Mouse (Mus musculus): Measurements from ENCODE around the gene Smok3c. TPM values are rescaled to one million over a fixed set of nuclear protein-coding genes. Genes with fewer than 3 reads are reported as not detected.

Gene Smok3c
- polyA plus RNA-seq, 1 experiment from 2014 or later: not detected

DNA sequence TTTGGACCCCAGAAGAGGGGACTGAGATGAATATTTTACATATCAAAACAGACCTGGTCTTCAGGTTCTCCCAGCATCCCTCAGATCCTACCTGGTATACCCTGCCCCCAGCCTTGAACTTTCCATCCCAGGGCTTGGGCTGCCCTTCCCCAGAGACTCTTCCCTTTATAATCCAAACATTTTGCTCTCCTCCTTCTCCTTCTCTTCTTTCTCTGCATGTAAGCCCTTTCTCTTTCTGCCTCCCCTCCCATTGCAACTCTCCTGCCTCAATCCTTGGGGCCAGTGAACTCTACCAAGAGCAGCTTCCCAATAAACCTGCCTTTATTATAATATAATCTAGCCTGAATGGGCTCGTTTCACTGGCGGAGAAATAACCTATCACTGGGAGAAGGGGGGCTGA, 30.9 kb downstream of the Smok3c start:
- peaks cover 34% of the 10 kb centered on the region for H3K4me1 ChIP-seq
- H3K9ac ChIP-seq: no peak overlapping the region
- H3K27me3 ChIP-seq (replicated peaks): no peaks in the 10 kb centered on the region
- no peak overlapping the region for H3K4me2 ChIP-seq
- H3K9me3 ChIP-seq: no peaks in the 10 kb centered on the region
- 0 out of 2 replicates have a peak, but pooled peaks cover 12% of the 10 kb centered on the region for H3K36me3 ChIP-seq (replicated peaks)
- no peak overlapping the region for H3K4me3 ChIP-seq
- no peak for ATAC-seq (replicated peaks)
- H3K27ac ChIP-seq: no peak overlapping the region
- 91% methylated on average over 2 of the region's 2 CpGs for WGBS

DNA sequence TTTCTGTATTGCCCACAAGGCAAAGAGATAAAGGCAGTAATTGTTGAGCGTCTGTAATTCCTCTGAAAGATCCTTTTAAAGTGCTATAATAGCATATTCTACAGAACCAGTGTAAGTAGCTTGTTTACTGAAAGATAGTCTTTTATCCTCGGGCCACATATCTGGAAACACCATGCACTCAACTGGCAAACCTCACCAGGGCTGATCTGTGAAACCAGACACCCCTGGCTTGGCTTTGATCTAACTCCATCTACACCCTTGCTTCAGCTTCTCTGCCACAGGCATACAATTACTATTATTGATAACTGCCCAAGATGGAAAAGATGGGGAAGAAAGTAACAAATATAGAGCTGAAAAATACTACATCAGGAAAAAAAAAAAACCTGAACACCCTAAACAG, 31.5 kb downstream of the Smok3c start:
- H3K4me1 ChIP-seq: peaks cover 37% of the 10 kb centered on the region
- no peaks in the 10 kb centered on the region for H3K9me3 ChIP-seq
- H3K27me3 ChIP-seq (replicated peaks): no peaks in the 10 kb centered on the region
- 65% methylated on average over 2 of the region's 2 CpGs for WGBS
- peak overlapping the region; percentile 77 for H3K4me2 ChIP-seq
- no peak overlapping the region for H3K27ac ChIP-seq
- H3K36me3 ChIP-seq (replicated peaks): 0 out of 2 replicates have a peak, but pooled peaks cover 12% of the 10 kb centered on the region
- ATAC-seq (replicated peaks): peak; percentile 59
- peak overlapping the region; percentile 98 for H3K4me3 ChIP-seq
- H3K9ac ChIP-seq: peak overlapping the region; percentile 13; the same call in 1 of the 2 replicates

DNA sequence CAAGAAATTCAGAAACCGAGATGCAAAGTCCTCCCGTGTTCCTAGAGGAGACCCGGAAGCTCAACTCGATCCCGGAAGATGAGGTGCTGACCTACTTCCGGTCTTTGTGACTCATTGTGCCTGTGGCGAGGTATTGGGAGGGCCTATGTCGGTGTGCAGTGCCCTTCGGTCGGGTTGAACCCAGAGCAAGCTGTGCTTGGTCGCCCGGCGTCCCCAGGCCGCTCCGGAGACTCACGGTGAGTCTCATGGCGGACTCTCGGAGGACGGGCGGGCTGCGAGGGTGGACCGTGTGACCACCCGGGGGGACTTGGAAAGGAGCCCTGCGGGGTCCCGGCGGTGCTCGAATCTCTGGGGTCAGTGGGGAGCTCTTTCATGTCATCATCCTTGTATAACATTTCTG, 32.0 kb downstream of the Smok3c start, which contains the start of gene Zkscan1:
TSS of gene Zkscan1 (plus strand) at position 89 of the 400 bp plus-strand sequence.
- H3K36me3 ChIP-seq (replicated peaks): 0 out of 2 replicates have a peak, but pooled peaks cover 12% of the 10 kb centered on the region
- H3K4me1 ChIP-seq: peaks cover 37% of the 10 kb centered on the region
- H3K4me3 ChIP-seq: peak within 1 kb of the TSS; percentile 98
- ATAC-seq (replicated peaks): peak; percentile 97
- WGBS: under 1% methylated on average over 27 of the region's 27 CpGs
- no peaks in the 10 kb centered on the region for H3K9me3 ChIP-seq
- H3K4me2 ChIP-seq: peak within 1 kb of the TSS; percentile 77
- H3K27me3 ChIP-seq (replicated peaks): no peaks in the 10 kb centered on the region
- H3K27ac ChIP-seq: peak within 1 kb of the TSS; percentile 92
- H3K9ac ChIP-seq: peak within 1 kb of the TSS; percentile 100

DNA sequence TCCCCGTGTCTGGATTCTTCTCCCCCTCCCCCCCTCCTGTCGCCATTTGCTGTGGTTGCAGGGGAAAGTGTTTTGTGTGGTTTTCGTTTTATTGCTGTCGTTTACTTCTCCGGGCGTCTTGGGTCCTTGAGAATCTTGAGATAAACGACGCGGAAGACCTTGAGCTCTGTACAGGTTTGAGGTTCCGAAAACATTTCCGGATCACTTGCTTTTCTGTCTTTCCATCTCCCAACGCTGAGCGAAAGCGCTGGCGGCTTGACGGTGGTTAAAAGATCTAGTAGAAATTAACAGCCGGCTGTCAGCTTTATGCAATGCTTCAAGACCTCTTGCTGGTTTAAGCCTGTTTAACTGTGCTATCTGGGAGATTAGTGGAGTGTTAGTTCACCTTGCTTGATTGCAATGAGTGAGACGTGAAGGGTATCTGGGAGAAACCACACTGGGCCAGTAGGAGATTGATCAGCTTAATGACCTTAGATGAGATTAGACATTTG, 32.5 kb downstream of the Smok3c start:
- ATAC-seq (replicated peaks): peak; percentile 40; the same call in 1 of the 2 replicates
- Histone ChIP-seq H3K27me3 (replicated peaks) (no peaks in the 10 kb centered on the region), H3K4me3 (peak overlapping the region; percentile 98), H3K9ac (peak overlapping the region; percentile 100), H3K27ac (peak overlapping the region; percentile 92), H3K9me3 (no peaks in the 10 kb centered on the region), H3K36me3 (replicated peaks) (0 out of 2 replicates have a peak, but pooled peaks cover 12% of the 10 kb centered on the region), H3K4me2 (peak overlapping the region; percentile 77), H3K4me1 (peaks cover 37% of the 10 kb centered on the region)
- under 1% methylated on average over 18 of the region's 18 CpGs for WGBS

DNA sequence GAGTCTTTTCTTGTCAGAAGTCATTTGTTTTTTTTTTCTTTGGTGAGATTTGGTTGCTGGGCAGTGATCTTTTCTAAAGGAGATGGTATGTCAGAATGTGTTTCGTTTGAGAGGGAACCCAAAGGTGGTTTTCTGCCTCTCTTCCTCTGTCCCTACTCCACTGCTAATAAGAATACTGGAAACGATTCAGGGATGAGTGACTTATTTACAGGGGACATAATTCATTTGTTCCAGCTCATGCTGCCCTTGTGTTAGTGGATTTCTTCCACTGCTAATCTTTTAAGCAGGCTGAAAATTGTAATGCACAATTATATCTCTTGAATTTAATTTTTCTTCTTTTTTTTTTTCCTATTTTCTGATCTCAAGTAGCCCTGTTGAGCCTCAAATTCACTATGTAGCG, 33.8 kb downstream of the Smok3c start:
- ATAC-seq (replicated peaks): no peak
- H3K4me1 ChIP-seq: peaks cover 37% of the 10 kb centered on the region
- no peaks in the 10 kb centered on the region for H3K9me3 ChIP-seq
- peak overlapping the region; percentile 98; the same call in 1 of the 2 replicates for H3K4me3 ChIP-seq
- H3K9ac ChIP-seq: peak overlapping the region; percentile 100
- 0 out of 2 replicates have a peak, but pooled peaks cover 12% of the 10 kb centered on the region for H3K36me3 ChIP-seq (replicated peaks)
- no peaks in the 10 kb centered on the region for H3K27me3 ChIP-seq (replicated peaks)
- WGBS: 70% methylated on average over 3 of the region's 3 CpGs
- H3K27ac ChIP-seq: no peak overlapping the region
- peak overlapping the region; percentile 77 for H3K4me2 ChIP-seq

DNA sequence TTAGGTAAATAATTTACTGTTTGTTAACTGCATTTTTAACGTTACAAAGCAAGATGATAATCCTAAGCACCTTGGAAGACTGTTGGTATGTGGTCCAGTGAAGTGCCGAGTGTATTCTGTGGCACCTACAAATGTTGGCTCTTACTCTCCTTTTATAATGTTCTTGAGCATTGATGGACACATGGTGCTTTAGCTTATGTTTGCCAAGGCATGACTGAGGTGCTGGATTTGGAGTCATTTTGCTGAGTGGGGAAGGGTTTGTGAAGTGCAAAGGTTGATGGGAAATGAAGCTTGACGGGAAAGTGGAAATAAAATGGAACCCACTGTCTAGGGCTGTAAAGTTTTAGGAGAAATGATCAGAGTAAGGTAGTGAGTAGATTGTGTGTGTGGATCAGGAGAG, 35.4 kb downstream of the Smok3c start:
- H3K4me3 ChIP-seq: no peak overlapping the region
- WGBS: 83% methylated on average over 3 of the region's 3 CpGs
- no peak overlapping the region for H3K4me2 ChIP-seq
- no peak for ATAC-seq (replicated peaks)
- H3K9ac ChIP-seq: no peak overlapping the region
- H3K9me3 ChIP-seq: no peaks in the 10 kb centered on the region
- no peak overlapping the region for H3K27ac ChIP-seq
- H3K4me1 ChIP-seq: peaks cover 37% of the 10 kb centered on the region
- peaks cover 12% of the 10 kb centered on the region; the same call in 1 of the 2 replicates for H3K36me3 ChIP-seq (replicated peaks)
- no peaks in the 10 kb centered on the region for H3K27me3 ChIP-seq (replicated peaks)

DNA sequence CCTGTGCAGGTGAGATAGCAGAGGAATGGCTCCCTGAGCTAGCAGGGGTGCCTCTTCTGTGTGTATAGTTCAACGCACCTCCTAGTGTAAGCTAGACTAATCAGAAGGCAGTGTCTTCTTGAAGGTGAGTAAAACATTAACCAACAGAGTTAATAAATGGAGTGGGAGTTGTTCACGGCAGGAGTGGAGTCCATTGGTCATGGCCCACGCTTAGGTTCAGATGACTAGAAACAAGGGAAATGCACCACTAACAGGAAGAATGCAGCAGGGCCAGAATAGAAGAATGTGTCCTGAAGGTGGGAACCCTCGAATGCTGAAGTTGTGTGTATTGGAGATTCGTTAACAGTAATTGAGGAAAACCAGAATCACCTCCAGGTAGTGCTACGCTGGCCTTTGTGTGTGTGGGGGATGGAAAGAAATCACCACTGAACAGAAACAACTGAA, 36.1 kb downstream of the Smok3c start:
- ATAC-seq (replicated peaks): no peak
- 93% methylated on average over 6 of the region's 6 CpGs for WGBS
- Histone ChIP-seq H3K4me3 (no peak overlapping the region), H3K9ac (no peak overlapping the region), H3K4me1 (peaks cover 37% of the 10 kb centered on the region), H3K36me3 (replicated peaks) (peaks cover 16% of the 10 kb centered on the region; the same call in 1 of the 2 replicates), H3K9me3 (no peaks in the 10 kb centered on the region), H3K27me3 (replicated peaks) (no peaks in the 10 kb centered on the region), H3K27ac (no peak overlapping the region), H3K4me2 (no peak overlapping the region)

DNA sequence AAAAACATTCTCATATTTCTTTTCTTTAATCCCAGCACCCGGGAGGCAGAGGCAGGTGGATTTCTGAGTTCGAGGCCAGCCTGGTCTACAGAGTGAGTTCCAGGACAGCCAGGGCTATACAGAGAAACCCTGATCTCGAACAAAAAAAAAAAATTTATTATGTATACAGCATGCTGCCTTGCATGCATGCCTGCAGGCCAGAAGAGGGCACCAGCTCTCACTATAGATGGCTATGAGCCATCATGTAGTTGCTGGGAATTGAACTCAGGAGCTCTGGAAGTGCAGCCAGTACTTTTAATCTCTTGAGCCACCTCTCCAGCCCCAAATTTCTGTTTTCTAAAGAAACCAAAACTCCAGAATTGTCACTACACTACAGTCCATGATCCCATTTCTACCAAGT, 37.3 kb downstream of the Smok3c start:
- WGBS: 70% methylated on average over 3 of the region's 3 CpGs
- no peak overlapping the region for H3K9ac ChIP-seq
- ATAC-seq (replicated peaks): no peak
- no peaks in the 10 kb centered on the region for H3K27me3 ChIP-seq (replicated peaks)
- no peak overlapping the region for H3K4me2 ChIP-seq
- peaks cover 27% of the 10 kb centered on the region; the same call in 1 of the 2 replicates for H3K36me3 ChIP-seq (replicated peaks)
- H3K9me3 ChIP-seq: no peaks in the 10 kb centered on the region
- no peak overlapping the region for H3K4me3 ChIP-seq
- peaks cover 35% of the 10 kb centered on the region for H3K4me1 ChIP-seq
- no peak overlapping the region for H3K27ac ChIP-seq

DNA sequence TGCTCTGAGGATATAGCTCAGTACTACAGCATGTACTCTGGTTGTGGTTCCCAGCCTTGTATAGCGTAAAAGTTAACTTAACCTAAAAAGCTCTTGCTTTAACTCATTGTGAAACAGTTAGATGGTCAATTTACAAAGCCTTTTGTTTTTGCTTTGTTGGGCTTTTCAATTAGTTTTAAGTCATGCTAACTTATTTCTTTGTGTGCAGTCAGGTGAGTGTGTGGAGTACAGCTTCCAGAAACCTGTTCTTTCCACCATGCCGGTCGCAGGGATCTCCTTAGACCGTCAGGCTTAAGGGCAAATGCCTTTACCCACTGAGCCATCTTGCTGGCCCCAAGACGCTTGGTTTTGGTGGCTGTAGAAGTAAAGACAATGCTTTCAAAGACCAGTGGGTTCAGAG, 37.7 kb downstream of the Smok3c start:
- ATAC-seq (replicated peaks): no peak
- Histone ChIP-seq H3K4me2 (no peak overlapping the region), H3K9me3 (no peaks in the 10 kb centered on the region), H3K36me3 (replicated peaks) (peaks cover 29% of the 10 kb centered on the region; the same call in 1 of the 2 replicates), H3K27ac (no peak overlapping the region), H3K4me3 (no peak overlapping the region), H3K27me3 (replicated peaks) (no peaks in the 10 kb centered on the region), H3K4me1 (peaks cover 35% of the 10 kb centered on the region), H3K9ac (no peak overlapping the region)
- WGBS: 95% methylated on average over 5 of the region's 5 CpGs

DNA sequence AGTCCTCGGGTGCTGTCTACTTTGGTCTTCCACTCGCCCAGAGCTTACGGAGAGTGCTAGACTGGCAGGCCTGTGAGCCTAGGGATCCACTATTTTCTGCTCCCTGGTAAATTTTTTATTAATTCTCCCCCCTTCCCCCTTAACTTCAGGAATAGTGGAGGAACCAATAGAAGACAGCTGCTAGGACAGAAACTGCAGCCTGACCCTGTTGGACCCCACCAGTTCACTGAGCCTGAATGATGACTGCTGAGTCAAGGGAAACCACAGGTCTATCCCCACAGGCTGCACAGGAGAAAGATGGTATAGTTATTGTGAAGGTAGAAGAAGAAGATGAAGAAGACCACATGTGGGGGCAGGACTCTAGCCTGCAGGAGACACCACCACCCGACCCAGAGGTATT, 39.8 kb downstream of the Smok3c start:
- peaks cover 15% of the 10 kb centered on the region for H3K4me1 ChIP-seq
- H3K4me3 ChIP-seq: no peak overlapping the region
- H3K9me3 ChIP-seq: no peaks in the 10 kb centered on the region
- WGBS: 95% methylated on average over 4 of the region's 4 CpGs
- no peak for ATAC-seq (replicated peaks)
- no peaks in the 10 kb centered on the region for H3K27me3 ChIP-seq (replicated peaks)
- peaks cover 43% of the 10 kb centered on the region; the same call in 1 of the 2 replicates for H3K36me3 ChIP-seq (replicated peaks)
- H3K27ac ChIP-seq: no peak overlapping the region
- H3K9ac ChIP-seq: no peak overlapping the region
- no peak overlapping the region for H3K4me2 ChIP-seq

DNA sequence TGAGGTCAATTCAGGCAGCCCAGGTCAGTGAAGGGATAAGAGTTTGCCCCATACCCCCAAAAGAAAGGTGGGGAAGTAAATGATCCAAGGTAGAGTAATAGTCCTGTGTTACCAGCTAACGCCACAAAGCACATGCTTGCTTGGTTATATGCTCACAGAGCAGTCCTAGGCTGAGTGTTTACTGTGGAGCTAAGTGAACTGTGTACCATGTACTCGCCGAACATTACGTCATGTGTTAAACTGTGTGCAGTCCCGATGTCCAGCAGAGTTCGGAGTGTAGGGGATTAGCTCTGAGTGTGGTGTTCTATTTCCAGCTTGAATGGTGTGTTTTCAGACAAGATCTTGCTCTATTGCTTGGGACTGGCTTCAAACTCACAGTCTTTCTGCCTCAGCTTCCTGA, 41.5 kb downstream of the Smok3c start:
- no peak overlapping the region for H3K27ac ChIP-seq
- no peaks in the 10 kb centered on the region for H3K9me3 ChIP-seq
- H3K9ac ChIP-seq: no peak overlapping the region
- H3K4me2 ChIP-seq: no peak overlapping the region
- WGBS: 95% methylated on average over 6 of the region's 6 CpGs
- no peaks in the 10 kb centered on the region for H3K4me1 ChIP-seq
- no peaks in the 10 kb centered on the region for H3K27me3 ChIP-seq (replicated peaks)
- H3K4me3 ChIP-seq: no peak overlapping the region
- peaks cover 53% of the 10 kb centered on the region for H3K36me3 ChIP-seq (replicated peaks)
- no peak for ATAC-seq (replicated peaks)

DNA sequence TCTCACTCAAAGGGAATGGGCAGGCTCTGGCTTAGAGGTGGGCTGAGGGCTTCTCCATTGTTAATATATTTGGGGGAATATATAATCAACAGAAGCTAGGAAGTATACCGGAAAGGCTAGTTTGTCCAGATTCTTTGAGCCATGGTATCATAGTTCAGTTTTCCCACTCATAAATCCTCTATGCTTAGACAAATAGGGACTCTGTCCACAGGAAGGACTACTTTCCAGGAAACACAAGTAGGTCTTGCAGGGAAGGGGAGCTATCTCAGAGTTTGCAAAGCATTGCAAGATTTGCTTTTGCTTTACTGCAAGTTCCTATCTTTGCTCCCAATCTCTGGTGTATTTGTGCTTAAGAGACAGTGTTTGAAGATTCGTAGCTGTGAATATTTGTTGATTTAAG, 52.0 kb downstream of the Smok3c start:
- peaks cover 48% of the 10 kb centered on the region for H3K36me3 ChIP-seq (replicated peaks)
- ATAC-seq (replicated peaks): no peak

DNA sequence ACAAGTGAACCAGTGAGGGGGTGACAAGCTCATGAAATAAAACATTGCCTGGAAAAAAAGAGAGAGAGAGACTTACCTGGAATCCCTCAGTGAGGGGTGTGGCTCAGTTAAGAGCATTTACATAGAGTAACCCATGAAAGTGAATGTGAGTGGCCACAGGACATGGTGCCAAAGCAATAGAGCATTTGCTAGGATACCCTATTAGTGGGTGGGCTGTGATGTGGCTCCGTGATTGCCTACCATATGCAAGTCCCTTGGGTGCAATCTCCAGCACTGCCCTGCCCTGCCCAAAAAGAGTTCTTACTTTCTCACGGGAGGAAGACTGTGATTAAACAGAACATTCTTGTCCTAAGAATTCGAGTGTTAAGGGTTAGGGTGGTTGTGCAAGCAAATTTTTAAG, 54.1 kb downstream of the Smok3c start:
- no peak for ATAC-seq (replicated peaks)
- Histone ChIP-seq H3K4me2 (no peak overlapping the region), H3K4me3 (no peak overlapping the region), H3K27ac (no peak overlapping the region), H3K27me3 (replicated peaks) (no peaks in the 10 kb centered on the region), H3K9me3 (no peaks in the 10 kb centered on the region), H3K4me1 (no peaks in the 10 kb centered on the region), H3K9ac (no peak overlapping the region), H3K36me3 (replicated peaks) (peaks cover 26% of the 10 kb centered on the region; the same call in 1 of the 2 replicates)
- 67% methylated on average over 3 of the region's 3 CpGs for WGBS

More for the DNA sequence above, 52.0 kb downstream of the Smok3c start:
- H3K27me3 ChIP-seq (replicated peaks): no peaks in the 10 kb centered on the region
- H3K4me3 ChIP-seq: no peak overlapping the region
- no peaks in the 10 kb centered on the region for H3K4me1 ChIP-seq
- no peaks in the 10 kb centered on the region for H3K9me3 ChIP-seq
- 96% methylated on average over 2 of the region's 2 CpGs for WGBS
- no peak overlapping the region for H3K4me2 ChIP-seq
- no peak overlapping the region for H3K9ac ChIP-seq
- no peak overlapping the region for H3K27ac ChIP-seq

Measured in midbrain, embryonic 15.5 days (tissue).